Mouse (Mus musculus): ENCODE measurements at regions not wholly inside any gene's neighbourhood (a gene's known extent, or its start where the extent isn't known, plus 50 kb on each side); places are given as distances from the start of the nearest gene placed in this dataset.

- no peak for TF ChIP-seq EP300 (optimal IDR thresholded peaks at IDR 0.05)
- TF ChIP-seq CTCF (IDR thresholded peaks at IDR 0.05; ENCODE audit: low read depth) = no peak
Measured at GRCm38 (mm10) chr2:64535351-64535851, 437.6 kb upstream of the Fign start.
